Mouse (Mus musculus): ENCODE data around the gene Pkm. TPM values are rescaled to one million over a fixed set of nuclear protein-coding genes. Genes with fewer than 3 reads are reported as not detected.
A peak's percentile ranks its signal among the peaks of the same experiment; 100 is the strongest.

The Pkm gene
- total and polyA plus RNA-seq, 2 experiments from 2014 or later, result 1,312 to 1,588 TPM

DNA sequence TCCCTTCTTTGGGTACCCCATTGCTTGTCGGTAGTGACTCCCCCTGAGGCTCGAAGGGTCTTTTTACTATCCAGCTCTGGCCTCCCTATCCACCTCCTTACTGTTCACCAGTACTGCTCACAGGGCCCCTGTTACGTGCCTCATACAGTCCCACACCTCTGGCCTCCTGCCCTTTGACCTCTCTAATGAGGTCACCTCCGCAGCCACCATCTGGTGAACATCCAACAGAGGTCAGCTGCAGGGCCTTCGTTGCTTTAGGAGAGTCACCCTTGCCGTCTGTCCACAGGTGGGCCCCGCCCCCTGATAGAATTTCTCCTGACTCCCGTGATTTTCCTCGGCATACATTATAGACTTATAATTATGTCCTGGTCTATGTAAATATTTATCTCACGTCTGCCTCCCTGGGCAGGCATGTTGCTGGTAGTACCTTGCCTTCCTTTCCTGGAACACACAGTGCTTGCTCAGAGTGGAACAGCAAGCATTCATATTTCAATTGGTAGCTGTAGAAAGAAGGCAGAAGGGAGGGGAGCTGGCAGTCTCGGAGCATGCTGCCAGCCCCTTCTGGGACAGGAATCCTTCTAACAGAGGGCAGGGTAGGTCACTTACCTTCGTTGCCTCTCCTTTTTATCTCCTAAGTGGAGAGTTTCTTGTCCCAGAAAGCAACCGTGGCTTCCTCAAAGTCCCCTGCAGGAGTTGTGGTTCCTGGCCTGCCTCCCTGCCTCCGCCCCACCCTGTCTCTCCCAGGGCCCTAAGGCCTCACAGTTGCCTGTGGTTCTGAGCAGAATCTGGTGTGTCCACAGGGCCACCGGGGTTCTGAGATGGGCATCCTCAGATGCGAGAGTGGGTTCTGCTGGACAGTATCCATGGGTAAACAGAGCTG, 38.6 kb downstream of the Pkm start:
- Histone ChIP-seq H3K4me3 (ENCODE audit: low read depth, low read length) (no peak overlapping the region), H3K9ac (replicated peaks; ENCODE audit: low read depth, low read length) (0 out of 2 replicates have a peak overlapping the region, but pooled peaks have one; percentile 7), H3K36me3 (replicated peaks; ENCODE audit: control insufficient read depth, insufficient read depth, low read length) (no peaks in the 10 kb centered on the region), H3K9me3 (replicated peaks; ENCODE audit: control insufficient read depth, low read length) (no peaks in the 10 kb centered on the region), H3K4me1 (ENCODE audit: control insufficient read depth, insufficient read depth) (peaks cover 5% of the 10 kb centered on the region), H3K27me3 (ENCODE audit: control insufficient read depth, insufficient read depth, low read length) (no peaks in the 10 kb centered on the region), H3K27ac (ENCODE audit: low read depth) (peak overlapping the region; percentile 53), H3K4me2 (ENCODE audit: low read depth, low read length) (no peak overlapping the region)
- TF ChIP-seq EP300 (IDR thresholded peaks at IDR 0.05; ENCODE audit: low read depth), result no peak
- no peak for TF ChIP-seq CTCF (IDR thresholded peaks at IDR 0.05; ENCODE audit: low read depth)
- 49% methylated on average over 16 of the region's 16 CpGs for WGBS
- no peak for ATAC-seq (ENCODE audit: insufficient read depth, low read depth)
- DNase-seq (ENCODE audit: low spot score), result no peak

DNA sequence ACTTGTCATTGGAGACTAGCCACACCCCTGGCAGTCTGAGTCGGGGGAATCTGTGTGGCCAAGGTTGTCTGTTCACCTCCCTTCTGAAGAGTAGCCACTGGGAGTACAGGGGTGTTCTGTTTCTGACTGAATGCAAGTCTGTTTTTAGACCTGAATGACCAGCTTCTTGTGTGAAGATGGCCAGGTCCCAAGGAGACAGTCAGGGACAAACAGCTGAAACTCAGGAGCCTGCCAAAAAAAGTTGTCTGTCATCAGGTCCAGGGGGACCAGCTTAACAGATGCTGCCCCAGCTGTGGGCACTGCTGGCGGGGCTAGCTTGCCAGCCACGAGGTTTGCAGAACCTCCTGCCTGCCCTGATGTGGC, 39.3 kb downstream of the Pkm start:
- no peaks in the 10 kb centered on the region for H3K9me3 ChIP-seq (replicated peaks; ENCODE audit: control insufficient read depth, low read length)
- DNase-seq (ENCODE audit: low spot score) (no peak), ATAC-seq (ENCODE audit: insufficient read depth, low read depth) (no peak)
- no peak overlapping the region for H3K4me2 ChIP-seq (ENCODE audit: low read depth, low read length)
- no peaks in the 10 kb centered on the region for H3K27me3 ChIP-seq (ENCODE audit: control insufficient read depth, insufficient read depth, low read length)
- H3K4me1 ChIP-seq (ENCODE audit: control insufficient read depth, insufficient read depth), result peaks cover 5% of the 10 kb centered on the region
- peak overlapping the region; percentile 53 for H3K27ac ChIP-seq (ENCODE audit: low read depth)
- TF ChIP-seq EP300 (IDR thresholded peaks at IDR 0.05; ENCODE audit: low read depth) (no peak), CTCF (IDR thresholded peaks at IDR 0.05; ENCODE audit: low read depth) (no peak)
- 0 out of 2 replicates have a peak overlapping the region, but pooled peaks have one; percentile 7 for H3K9ac ChIP-seq (replicated peaks; ENCODE audit: low read depth, low read length)
- WGBS, result 20% methylated on average over 3 of the region's 3 CpGs
- H3K4me3 ChIP-seq (ENCODE audit: low read depth, low read length), result no peak overlapping the region
- H3K36me3 ChIP-seq (replicated peaks; ENCODE audit: control insufficient read depth, insufficient read depth, low read length), result no peaks in the 10 kb centered on the region

GRCm38 (mm10) chr9:59696381-59696780, 40.2 kb downstream of the Pkm start:
- Histone ChIP-seq H3K4me3 (ENCODE audit: low read depth, low read length) (no peak overlapping the region), H3K27ac (ENCODE audit: low read depth) (no peak overlapping the region), H3K27me3 (ENCODE audit: control insufficient read depth, insufficient read depth, low read length) (no peaks in the 10 kb centered on the region), H3K9me3 (replicated peaks; ENCODE audit: control insufficient read depth, low read length) (no peaks in the 10 kb centered on the region), H3K4me1 (ENCODE audit: control insufficient read depth, insufficient read depth) (peaks cover 5% of the 10 kb centered on the region), H3K9ac (replicated peaks; ENCODE audit: low read depth, low read length) (no peak overlapping the region), H3K4me2 (ENCODE audit: low read depth, low read length) (no peak overlapping the region), H3K36me3 (replicated peaks; ENCODE audit: control insufficient read depth, insufficient read depth, low read length) (no peaks in the 10 kb centered on the region)
- WGBS, result 84% methylated on average over 3 of the region's 3 CpGs
- DNase-seq (ENCODE audit: low spot score) (no peak), ATAC-seq (ENCODE audit: insufficient read depth, low read depth) (no peak)
- no peak for TF ChIP-seq CTCF (IDR thresholded peaks at IDR 0.05; ENCODE audit: low read depth)
- TF ChIP-seq EP300 (IDR thresholded peaks at IDR 0.05; ENCODE audit: low read depth), result no peak

DNA sequence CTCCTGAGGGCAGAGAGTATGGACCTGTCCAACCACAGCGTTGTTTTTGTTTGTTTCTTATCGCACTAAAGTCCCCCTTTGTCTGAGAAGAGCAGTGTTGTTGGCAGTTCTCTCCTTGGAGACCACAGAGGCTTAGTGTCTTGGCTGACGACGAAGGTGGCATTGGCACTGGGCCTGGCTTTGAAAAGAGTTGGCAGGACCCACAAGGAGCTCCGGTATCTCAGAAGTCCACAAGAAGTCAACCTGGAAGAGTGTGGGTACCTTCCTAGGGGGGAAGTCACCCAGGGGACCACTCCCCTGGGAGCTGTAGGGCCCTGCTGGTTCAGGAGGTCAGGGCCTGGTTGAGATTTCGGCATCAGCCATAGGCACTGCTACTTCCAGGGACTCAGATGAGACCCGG, 44.9 kb downstream of the Pkm start:
- no peak overlapping the region for H3K4me2 ChIP-seq (ENCODE audit: low read depth, low read length)
- DNase-seq (ENCODE audit: low spot score) (no peak), ATAC-seq (ENCODE audit: insufficient read depth, low read depth) (no peak)
- no peak overlapping the region for H3K4me3 ChIP-seq (ENCODE audit: low read depth, low read length)
- H3K9ac ChIP-seq (replicated peaks; ENCODE audit: low read depth, low read length), result no peak overlapping the region
- H3K9me3 ChIP-seq (replicated peaks; ENCODE audit: control insufficient read depth, low read length), result no peaks in the 10 kb centered on the region
- no peak overlapping the region for H3K27ac ChIP-seq (ENCODE audit: low read depth)
- H3K36me3 ChIP-seq (replicated peaks; ENCODE audit: control insufficient read depth, insufficient read depth, low read length), result no peaks in the 10 kb centered on the region
- H3K4me1 ChIP-seq (ENCODE audit: control insufficient read depth, insufficient read depth), result no peaks in the 10 kb centered on the region
- WGBS, result 74% methylated on average over 7 of the region's 7 CpGs
- TF ChIP-seq CTCF (IDR thresholded peaks at IDR 0.05; ENCODE audit: low read depth) (no peak), EP300 (IDR thresholded peaks at IDR 0.05; ENCODE audit: low read depth) (no peak)
- H3K27me3 ChIP-seq (ENCODE audit: control insufficient read depth, insufficient read depth, low read length), result no peaks in the 10 kb centered on the region

- no peak for DNase-seq (ENCODE audit: low spot score)
- no peak overlapping the region for H3K27ac ChIP-seq (ENCODE audit: low read depth)
- WGBS, result 73% methylated on average over 6 of the region's 6 CpGs
- H3K27me3 ChIP-seq (ENCODE audit: control insufficient read depth, insufficient read depth, low read length), result no peaks in the 10 kb centered on the region
- no peaks in the 10 kb centered on the region for H3K9me3 ChIP-seq (replicated peaks; ENCODE audit: control insufficient read depth, low read length)
- no peak overlapping the region for H3K4me3 ChIP-seq (ENCODE audit: low read depth, low read length)
- H3K4me1 ChIP-seq (ENCODE audit: control insufficient read depth, insufficient read depth), result no peaks in the 10 kb centered on the region
- no peak overlapping the region for H3K4me2 ChIP-seq (ENCODE audit: low read depth, low read length)
- TF ChIP-seq EP300 (IDR thresholded peaks at IDR 0.05; ENCODE audit: low read depth), result no peak
- no peak for TF ChIP-seq CTCF (IDR thresholded peaks at IDR 0.05; ENCODE audit: low read depth)
- no peaks in the 10 kb centered on the region for H3K36me3 ChIP-seq (replicated peaks; ENCODE audit: control insufficient read depth, insufficient read depth, low read length)
- H3K9ac ChIP-seq (replicated peaks; ENCODE audit: low read depth, low read length), result no peak overlapping the region
- ATAC-seq (ENCODE audit: insufficient read depth, low read depth), result no peak
Measured at GRCm38 (mm10) chr9:59703099-59703498, 46.9 kb downstream of the Pkm start.
